Mouse (Mus musculus) spleen, adult 2 months (tissue): ENCODE results near the gene Kcnd3.

Source experiments
- CTCF ChIP-seq: fragments of 200-500 bp; IDR thresholded peaks from 2 replicates; pipeline ENCODE4 v1.5.1; 2011; ENCODE audit warnings: mild to moderate bottlenecking, inconsistent platforms; ENCODE audit not compliant: insufficient read depth, insufficient read length, insufficient replicate concordance; ENCODE audit errors: extremely low read depth
- POLR2A ChIP-seq: fragments of 200-500 bp; IDR thresholded peaks from 2 replicates; pipeline ENCODE4 v1.6.1; 2011; ENCODE audit warnings: low read depth, low read length, inconsistent platforms

- TF ChIP-seq CTCF (no peak), POLR2A (no peak)
Measured at GRCm38 (mm10) chr3:105544106-105544505, 92.0 kb downstream of the Kcnd3 start.
